ENCODE assay signal across 19 mouse cellular contexts in the genomic region with DNA sequence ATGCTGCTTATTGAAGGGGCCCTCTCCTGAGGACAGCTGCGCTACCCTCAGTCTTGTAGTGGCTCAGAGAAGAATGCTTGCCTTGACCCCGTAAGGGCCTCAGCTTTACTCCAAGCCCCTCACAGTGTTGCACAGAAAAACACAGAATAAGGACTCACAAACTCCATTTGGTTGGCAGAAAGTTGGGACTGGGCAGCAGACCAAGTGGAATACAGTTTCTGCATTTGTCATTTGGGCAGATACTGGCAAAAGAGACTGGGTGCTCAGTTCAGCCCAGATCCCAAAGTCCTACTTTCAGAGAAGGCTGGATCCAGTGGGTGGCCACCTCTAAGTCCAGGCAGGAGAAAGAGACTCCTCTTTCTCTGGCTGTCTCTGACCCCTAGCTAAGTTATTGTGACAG.
A peak's percentile ranks its signal among the peaks of the same experiment; 100 is the strongest.
DNase-seq lines count a peak whose midpoint lies in the region; ATAC-seq and TF ChIP-seq lines count a peak whose summit lies in the region.
"Had no signal": no experiment of that assay in that cellular context is flagged by ENCODE, and none has a peak within 500 bp of the region (broad histone marks: within the 10 kb centered on the region; RNA-seq: fewer than 3 reads in every experiment).

No protein-coding gene starts in this region.

- no peak for ATAC-seq in liver, postnatal 0 days
- ATAC-seq: intestine, embryonic 15.5 days; Patski had no signal

- WGBS in liver, adult 2 months, result 91% methylated on average over 2 of the region's 2 CpGs
- WGBS in liver, postnatal 0 days (ENCODE audit: insufficient replicate concordance), result 86% methylated on average over 2 of the region's 2 CpGs

- TF ChIP-seq EP300 in liver, postnatal 0 days (IDR thresholded peaks at IDR 0.05; ENCODE audit: low read depth), result no peak

- no peaks in the 10 kb centered on the region for H3K36me3 ChIP-seq in liver, adult 2 months (ENCODE audit: control insufficient read depth, insufficient read depth, low read length)
- no peaks in the 10 kb centered on the region for H3K36me3 ChIP-seq in liver, postnatal 0 days (replicated peaks; ENCODE audit: insufficient read depth, low read length)
- H3K36me3 ChIP-seq: forebrain, embryonic 10.5 days; heart, embryonic 15.5 days; intestine, embryonic 15.5 days; limb, embryonic 10.5 days; liver, embryonic 13.5 days had no signal

- peak; percentile 41 to 62 for DNase-seq in cerebellum, postnatal 10 days
- no peak for DNase-seq in cerebellum, adult 9-10 months
- peak; percentile 49 for DNase-seq in liver, adult 2 months (ENCODE audit: extremely low read depth, low read depth, low spot score)
- DNase-seq in liver, postnatal 0 days, result no peak
- peak; percentile 66 for DNase-seq in right cerebral cortex, postnatal 4 days
- DNase-seq in right cerebral cortex, adult 18-20 months, result no peak
- DNase-seq in T-cell, adult 2 months (ENCODE audit: low spot score), result no peak
- DNase-seq in thymus, postnatal 25 days, result no peak
- DNase-seq: cerebellum, adult 11 months; heart, adult 18-20 months; liver, embryonic 13.5 days; midbrain, embryonic 14.5 days had no signal

- no peaks in the 10 kb centered on the region for H3K79me2 ChIP-seq in liver, adult 2 months (ENCODE audit: control insufficient read depth, insufficient read depth, low read length)

- H3K4me1 ChIP-seq in liver, adult 2 months (ENCODE audit: control insufficient read depth, insufficient read depth, low read length), result no peaks in the 10 kb centered on the region
- no peaks in the 10 kb centered on the region for H3K4me1 ChIP-seq in liver, postnatal 0 days (ENCODE audit: insufficient read depth)
- H3K4me1 ChIP-seq: forebrain, embryonic 10.5 days; heart, embryonic 15.5 days; intestine, embryonic 15.5 days; limb, embryonic 10.5 days; liver, embryonic 13.5 days had no signal

- no peak overlapping the region for H3K4me2 ChIP-seq in liver, postnatal 0 days (ENCODE audit: low read depth, low read length)
- H3K4me2 ChIP-seq: heart, embryonic 15.5 days; intestine, embryonic 15.5 days; liver, embryonic 13.5 days had no signal

- H3K27me3 ChIP-seq in liver, adult 2 months (ENCODE audit: control insufficient read depth, insufficient read depth, low read length), result no peaks in the 10 kb centered on the region
- no peaks in the 10 kb centered on the region for H3K27me3 ChIP-seq in liver, postnatal 0 days (ENCODE audit: insufficient read depth, low read length)
- H3K27me3 ChIP-seq: heart, embryonic 15.5 days; liver, embryonic 13.5 days; Patski had no signal

- no peak overlapping the region for H3K4me3 ChIP-seq in liver, adult 2 months (ENCODE audit: insufficient read depth, low read depth, low read length)
- no peak overlapping the region for H3K4me3 ChIP-seq in liver, postnatal 0 days (ENCODE audit: low read depth, low read length)
- H3K4me3 ChIP-seq: forebrain, embryonic 10.5 days; heart, embryonic 15.5 days; intestine, embryonic 15.5 days; layer of hippocampus, adult 2 months; limb, embryonic 10.5 days; liver, embryonic 13.5 days had no signal

- no peak for TF ChIP-seq CTCF in liver, adult 2 months (IDR thresholded peaks at IDR 0.05; ENCODE audit: low read depth, low read length)
- TF ChIP-seq CTCF in liver, postnatal 0 days (IDR thresholded peaks at IDR 0.05; ENCODE audit: low read depth), result no peak

- H3K9ac ChIP-seq in liver, adult 2 months (ENCODE audit: low read depth, low read length), result no peak overlapping the region
- no peak overlapping the region for H3K9ac ChIP-seq in liver, postnatal 0 days (replicated peaks)
- H3K9ac ChIP-seq: heart, embryonic 15.5 days; intestine, embryonic 15.5 days; liver, embryonic 13.5 days had no signal

- no peak for TF ChIP-seq POLR2A in liver, adult 2 months (IDR thresholded peaks at IDR 0.05; ENCODE audit: extremely low read depth, insufficient read depth, low read length)

- no peaks in the 10 kb centered on the region for H3K9me3 ChIP-seq in liver, postnatal 0 days (ENCODE audit: low read length)
- H3K9me3 ChIP-seq: forebrain, embryonic 10.5 days; heart, embryonic 15.5 days; intestine, embryonic 15.5 days; limb, embryonic 10.5 days; liver, embryonic 13.5 days had no signal

- H3K27ac ChIP-seq in liver, adult 2 months (replicated peaks; ENCODE audit: insufficient read depth, low read depth, low read length), result no peak overlapping the region
- H3K27ac ChIP-seq in liver, postnatal 0 days (ENCODE audit: low read depth), result no peak overlapping the region
- H3K27ac ChIP-seq: forebrain, embryonic 10.5 days; heart, embryonic 15.5 days; intestine, embryonic 15.5 days; layer of hippocampus, adult 2 months; limb, embryonic 10.5 days; liver, embryonic 13.5 days; macrophage had no signal

Comparison
In these comparisons a context has a peak if more than half of its experiments do, and no peak if none do; other contexts are left out.
1. DNase-seq: peak in cerebellum, postnatal 10 days (2 of 2), liver, adult 2 months (single experiment) and right cerebral cortex, postnatal 4 days (single experiment); none in cerebellum, adult 9-10 months (single experiment), liver, postnatal 0 days (single experiment), right cerebral cortex, adult 18-20 months (single experiment), T-cell, adult 2 months (single experiment) and thymus, postnatal 25 days (single experiment).